Mouse (Mus musculus): ENCODE results near the gene Sh3bp5l. TPM values are rescaled to one million over a fixed set of nuclear protein-coding genes. Genes with fewer than 3 reads are reported as not detected.
"Not testable (repeated sequence)": the region's sequence is repeated elsewhere in the genome, so short reads cannot be mapped to it uniquely, and the experiment has no call there.

Gene Sh3bp5l
- polyA plus RNA-seq, 1 experiment from 2014 or later, result 51.9 TPM

- H3K4me2 ChIP-seq, result no peak overlapping the region
- no peaks in the 10 kb centered on the region for H3K27me3 ChIP-seq
- no peak overlapping the region for H3K9ac ChIP-seq
- no peak overlapping the region for H3K27ac ChIP-seq (replicated peaks)
- no peak overlapping the region for H3K4me3 ChIP-seq
- H3K36me3 ChIP-seq, result no peaks in the 10 kb centered on the region
- no peaks in the 10 kb centered on the region for H3K4me1 ChIP-seq (replicated peaks)
- ATAC-seq (ENCODE audit: low FRiP score, low read depth), result no peak
- WGBS, result 88% methylated on average over 6 of the region's 6 CpGs
- H3K9me3 ChIP-seq, result no peaks in the 10 kb centered on the region
Observed at GRCm38 (mm10) chr11:58357844-58358534, 27.5 kb downstream of the Sh3bp5l start.

GRCm38 (mm10) chr11:58362562-58362961 is 32.0 kb downstream of the Sh3bp5l start:
- H3K27me3 ChIP-seq; H3K9ac ChIP-seq; H3K4me1 ChIP-seq (replicated peaks); H3K36me3 ChIP-seq; ATAC-seq (ENCODE audit: low FRiP score, low read depth); H3K4me2 ChIP-seq; H3K9me3 ChIP-seq; H3K27ac ChIP-seq (replicated peaks); H3K4me3 ChIP-seq: not testable (repeated sequence)
- no CpG with 5 or more reads among the region's 6 CpGs for WGBS

GRCm38 (mm10) chr11:58364454-58364853 is 33.9 kb downstream of the Sh3bp5l start:
- H3K27ac ChIP-seq (replicated peaks), result no peak overlapping the region
- no peaks in the 10 kb centered on the region for H3K9me3 ChIP-seq
- H3K4me3 ChIP-seq, result no peak overlapping the region
- no peaks in the 10 kb centered on the region for H3K4me1 ChIP-seq (replicated peaks)
- WGBS, result 78% methylated on average over 3 of the region's 3 CpGs
- no peak for ATAC-seq (ENCODE audit: low FRiP score, low read depth)
- no peak overlapping the region for H3K9ac ChIP-seq
- H3K4me2 ChIP-seq, result no peak overlapping the region
- no peaks in the 10 kb centered on the region for H3K36me3 ChIP-seq
- H3K27me3 ChIP-seq, result no peaks in the 10 kb centered on the region

- not testable (repeated sequence) for H3K27ac ChIP-seq (replicated peaks); H3K9ac ChIP-seq; ATAC-seq (ENCODE audit: low FRiP score, low read depth); H3K36me3 ChIP-seq; H3K4me3 ChIP-seq; H3K4me2 ChIP-seq; H3K27me3 ChIP-seq; H3K9me3 ChIP-seq; H3K4me1 ChIP-seq (replicated peaks)
- WGBS, result no CpG with 5 or more reads among the region's 6 CpGs
Observed at GRCm38 (mm10) chr11:58366191-58366590, 35.7 kb downstream of the Sh3bp5l start.

- H3K4me2 ChIP-seq, result no peak overlapping the region
- 95% methylated on average over 2 of the region's 2 CpGs for WGBS
- no peaks in the 10 kb centered on the region for H3K4me1 ChIP-seq (replicated peaks)
- H3K9ac ChIP-seq, result no peak overlapping the region
- H3K9me3 ChIP-seq, result no peaks in the 10 kb centered on the region
- ATAC-seq (ENCODE audit: low FRiP score, low read depth), result no peak
- no peak overlapping the region for H3K27ac ChIP-seq (replicated peaks)
- H3K36me3 ChIP-seq, result no peaks in the 10 kb centered on the region
- H3K4me3 ChIP-seq, result no peak overlapping the region
- no peaks in the 10 kb centered on the region for H3K27me3 ChIP-seq
Observed at GRCm38 (mm10) chr11:58377273-58377672, 46.7 kb downstream of the Sh3bp5l start.

- no peaks in the 10 kb centered on the region for H3K9me3 ChIP-seq
- no peak overlapping the region for H3K4me2 ChIP-seq
- no peak overlapping the region for H3K27ac ChIP-seq (replicated peaks)
- WGBS, result 85% methylated on average over 1 of the region's 1 CpGs
- H3K27me3 ChIP-seq, result no peaks in the 10 kb centered on the region
- H3K4me3 ChIP-seq, result no peak overlapping the region
- no peaks in the 10 kb centered on the region for H3K4me1 ChIP-seq (replicated peaks)
- no peaks in the 10 kb centered on the region for H3K36me3 ChIP-seq
- H3K9ac ChIP-seq, result no peak overlapping the region
- ATAC-seq (ENCODE audit: low FRiP score, low read depth), result no peak
Observed at GRCm38 (mm10) chr11:58377686-58378085, 47.2 kb downstream of the Sh3bp5l start.

- Histone ChIP-seq H3K27me3 (no peaks in the 10 kb centered on the region), H3K27ac (replicated peaks) (no peak within 1 kb of the TSS), H3K36me3 (no peaks in the 10 kb centered on the region), H3K4me2 (no peak within 1 kb of the TSS), H3K9me3 (no peaks in the 10 kb centered on the region), H3K9ac (no peak within 1 kb of the TSS), H3K4me1 (replicated peaks) (no peaks in the 10 kb centered on the region), H3K4me3 (no peak within 1 kb of the TSS)
- ATAC-seq (ENCODE audit: low FRiP score, low read depth), result no peak
- WGBS, result 94% methylated on average over 3 of the region's 3 CpGs
Observed at GRCm38 (mm10) chr11:58378763-58379278, 48.3 kb downstream of the Sh3bp5l start, which contains the start of gene Lypd8. TSS of gene Lypd8 (plus strand) at chr11:58379043.

- Histone ChIP-seq H3K9ac (no peak overlapping the region), H3K4me2 (no peak overlapping the region), H3K27ac (replicated peaks) (no peak overlapping the region), H3K4me3 (no peak overlapping the region), H3K4me1 (replicated peaks) (no peaks in the 10 kb centered on the region), H3K27me3 (no peaks in the 10 kb centered on the region), H3K9me3 (no peaks in the 10 kb centered on the region), H3K36me3 (no peaks in the 10 kb centered on the region)
- 94% methylated on average over 1 of the region's 1 CpGs for WGBS
- ATAC-seq (ENCODE audit: low FRiP score, low read depth), result no peak
Observed at GRCm38 (mm10) chr11:58379516-58379915, 49.0 kb downstream of the Sh3bp5l start.

GRCm38 (mm10) chr11:58382471-58382870 is 51.9 kb downstream of the Sh3bp5l start:
- no peaks in the 10 kb centered on the region for H3K4me1 ChIP-seq (replicated peaks)
- H3K27me3 ChIP-seq, result no peaks in the 10 kb centered on the region
- no peak overlapping the region for H3K27ac ChIP-seq (replicated peaks)
- 93% methylated on average over 6 of the region's 6 CpGs for WGBS
- ATAC-seq (ENCODE audit: low FRiP score, low read depth), result no peak
- no peak overlapping the region for H3K9ac ChIP-seq
- H3K9me3 ChIP-seq, result no peaks in the 10 kb centered on the region
- H3K4me2 ChIP-seq, result no peak overlapping the region
- H3K36me3 ChIP-seq, result no peaks in the 10 kb centered on the region
- H3K4me3 ChIP-seq, result no peak overlapping the region

Other genes starting within 250 kb of the Sh3bp5l start
- 0.16 TPM in 1 of 2 replicates, not detected in the other for gene Gm12248, start 237.6 kb upstream of the Sh3bp5l start, polyA plus RNA-seq (2015; fragmentation: Nextera tagmentation; extraction: Ambion mirVana)
- gene Cnot8, start 226.6 kb upstream of the Sh3bp5l start, polyA plus RNA-seq (2015; fragmentation: Nextera tagmentation; extraction: Ambion mirVana), result 103 and 106 TPM in 2 replicates
- 13.2 and 17.0 TPM in 2 replicates for gene Gemin5, start 162.2 kb upstream of the Sh3bp5l start, polyA plus RNA-seq (2015; fragmentation: Nextera tagmentation; extraction: Ambion mirVana)
- gene Mrpl22, start 159.1 kb upstream of the Sh3bp5l start, polyA plus RNA-seq (2015; fragmentation: Nextera tagmentation; extraction: Ambion mirVana), result 90.5 and 93.9 TPM in 2 replicates
- 2.2 and 3.3 TPM in 2 replicates for gene Igtp, start 131.2 kb upstream of the Sh3bp5l start, polyA plus RNA-seq (2015; fragmentation: Nextera tagmentation; extraction: Ambion mirVana)
- 1.3 and 1.8 TPM in 2 replicates for gene Irgm2, start 131.1 kb upstream of the Sh3bp5l start, polyA plus RNA-seq (2015; fragmentation: Nextera tagmentation; extraction: Ambion mirVana)
- gene 4930438A08Rik, start 55.9 kb upstream of the Sh3bp5l start, polyA plus RNA-seq (2015; fragmentation: Nextera tagmentation; extraction: Ambion mirVana), result not detected in 2 replicates
- 30.2 and 30.8 TPM in 2 replicates for gene Zfp692, start 23.7 kb upstream of the Sh3bp5l start, polyA plus RNA-seq (2015; fragmentation: Nextera tagmentation; extraction: Ambion mirVana)
- gene Zfp672, start 385 bp upstream of the Sh3bp5l start, polyA plus RNA-seq (2015; fragmentation: Nextera tagmentation; extraction: Ambion mirVana), result 37.5 and 39.4 TPM in 2 replicates
- gene Lypd8, start 48.3 kb downstream of the Sh3bp5l start, polyA plus RNA-seq (2015; fragmentation: Nextera tagmentation; extraction: Ambion mirVana), result 0.39 TPM in 1 of 2 replicates, not detected in the other
- gene 1810065E05Rik, start 90.4 kb downstream of the Sh3bp5l start, polyA plus RNA-seq (2015; fragmentation: Nextera tagmentation; extraction: Ambion mirVana), result not detected in 2 replicates
- not detected in 2 replicates for gene Gm12253, start 101.8 kb downstream of the Sh3bp5l start, polyA plus RNA-seq (2015; fragmentation: Nextera tagmentation; extraction: Ambion mirVana)
- not detected in 2 replicates for gene Lypd9, start 122.2 kb downstream of the Sh3bp5l start, polyA plus RNA-seq (2015; fragmentation: Nextera tagmentation; extraction: Ambion mirVana)
- gene Olfr30, start 131.5 kb downstream of the Sh3bp5l start, polyA plus RNA-seq (2015; fragmentation: Nextera tagmentation; extraction: Ambion mirVana), result not detected in 2 replicates
- not detected in 2 replicates for gene Olfr332, start 161.8 kb downstream of the Sh3bp5l start, polyA plus RNA-seq (2015; fragmentation: Nextera tagmentation; extraction: Ambion mirVana)
- not detected in 2 replicates for gene Olfr331, start 171.8 kb downstream of the Sh3bp5l start, polyA plus RNA-seq (2015; fragmentation: Nextera tagmentation; extraction: Ambion mirVana)
- not detected in 2 replicates for gene Olfr330, start 204.1 kb downstream of the Sh3bp5l start, polyA plus RNA-seq (2015; fragmentation: Nextera tagmentation; extraction: Ambion mirVana)
- not detected in 2 replicates for gene Olfr329-ps, start 215.7 kb downstream of the Sh3bp5l start, polyA plus RNA-seq (2015; fragmentation: Nextera tagmentation; extraction: Ambion mirVana)
- gene Olfr328, start 224.9 kb downstream of the Sh3bp5l start, polyA plus RNA-seq (2015; fragmentation: Nextera tagmentation; extraction: Ambion mirVana), result 0.14 TPM in 1 of 2 replicates, not detected in the other
- gene Olfr224, start 239.8 kb downstream of the Sh3bp5l start, polyA plus RNA-seq (2015; fragmentation: Nextera tagmentation; extraction: Ambion mirVana), result not detected in 2 replicates
- not detected in 2 replicates for gene Olfr325, start 247.0 kb downstream of the Sh3bp5l start, polyA plus RNA-seq (2015; fragmentation: Nextera tagmentation; extraction: Ambion mirVana)